Mouse (Mus musculus): ENCODE data around the gene Fryl.

DNA sequence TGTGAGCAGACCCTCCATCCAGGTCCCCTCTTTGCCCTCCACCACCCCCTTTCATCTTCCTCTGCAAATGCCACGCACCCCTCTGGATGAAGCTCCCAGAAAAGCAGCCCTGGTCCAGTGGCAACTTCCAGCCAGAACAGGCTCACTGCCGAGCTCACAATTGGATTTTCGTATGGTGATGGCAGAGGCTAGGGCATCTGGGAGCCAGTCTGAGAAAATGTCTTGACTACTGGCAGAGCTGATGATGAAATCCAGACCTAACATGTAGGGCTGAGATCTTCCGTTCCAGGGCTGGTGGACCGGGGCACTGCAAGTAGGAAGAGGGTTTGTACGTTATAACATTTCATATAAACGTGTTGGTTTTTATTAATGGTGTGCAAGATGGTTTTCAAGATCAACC lies 268.6 kb downstream of the Fryl start:
- TF ChIP-seq POLR2A (IDR thresholded peaks at IDR 0.05; ENCODE audit: borderline replicate concordance, extremely low read depth, low read depth, low read length) (no peak), CTCF (IDR thresholded peaks at IDR 0.05; ENCODE audit: insufficient read depth, low read length) (no peak)
